Mouse (Mus musculus) forebrain, postnatal 0 days (tissue): Measurements from ENCODE around the gene Zc3h18. TPM values are rescaled to one million over a fixed set of nuclear protein-coding genes. Genes with fewer than 3 reads are reported as not detected.

Experiments
- ATAC-seq: fragments of 200-750 bp; cut with Nextera tagmentation; 2 replicates; pipeline ENCODE4 v1.8.0; 2017; ENCODE audit warnings: mild to moderate bottlenecking, moderate library complexity
- DNase-seq: peaks from one replicate; pipeline ENCODE4 v3.0.0-alpha.2; 2015
- H3K27ac ChIP-seq: fragments of 300-500 bp; sonication (generic); 2 replicates; pipeline ENCODE4 v1.5.1; 2014; ENCODE audit warnings: low read depth, mild to moderate bottlenecking, antibody characterized with exemption, low read length, moderate library complexity, mixed read lengths
- H3K27me3 ChIP-seq: fragments of 300-500 bp; sonication (generic); 2 replicates; pipeline ENCODE4 v1.6.1; 2014; ENCODE audit warnings: mild to moderate bottlenecking, low read length, mixed read lengths; ENCODE audit not compliant: insufficient read depth
- H3K36me3 ChIP-seq: fragments of 300-500 bp; sonication (generic); 2 replicates; pipeline ENCODE4 v1.6.1; 2014; ENCODE audit warnings: mild to moderate bottlenecking, moderate library complexity; ENCODE audit not compliant: insufficient read depth
- H3K4me1 ChIP-seq: fragments of 300-500 bp; sonication (generic); 2 replicates; pipeline ENCODE4 v1.6.1; 2014; ENCODE audit warnings: antibody characterized with exemption; ENCODE audit not compliant: insufficient read depth
- H3K4me2 ChIP-seq: fragments of 300-500 bp; sonication (generic); 2 replicates; pipeline ENCODE4 v1.6.1; 2014; ENCODE audit warnings: low read depth, mild to moderate bottlenecking, moderate library complexity
- H3K4me3 ChIP-seq: fragments of 300-500 bp; sonication (generic); 2 replicates; pipeline ENCODE4 v1.5.1; 2014; ENCODE audit warnings: low read depth, low read length, mixed read lengths
- H3K9ac ChIP-seq: fragments of 300-500 bp; sonication (generic); 2 replicates; pipeline ENCODE4 v1.6.1; 2014; ENCODE audit warnings: mild to moderate bottlenecking
- H3K9me3 ChIP-seq: fragments of 300-500 bp; sonication (generic); 2 replicates; pipeline ENCODE4 v1.6.1; 2016; ENCODE audit warnings: low read length
- CTCF ChIP-seq: sonication (generic); IDR thresholded peaks from 2 replicates; pipeline ENCODE4 v1.5.1; 2016; ENCODE audit warnings: antibody characterized with exemption, control low read depth, low read depth
- WGBS: fragments of 180-500 bp; shearing (Covaris S2); extraction: QIAGEN DNeasy Blood & Tissue Kit; methylation state at CpG from one replicate; pipeline ENCODE4 v1.1.7; 2014; 5-methylcytosine and 5-hydroxymethylcytosine counted together
- polyA plus RNA-seq: library from polyadenylated mRNA; unstranded; fragments of >200 nt; fragmentation: Nextera tagmentation; extraction: Ambion mirVana; gene quantifications from 2 replicates; pipeline ENCODE4 v1.2.1, GENCODE M21; 2015
- total RNA-seq: library from RNA; depleted of rRNA; stranded (reverse); fragments of >200 nt; gene quantifications from 2 replicates; pipeline ENCODE4 v1.2.3, GENCODE M21; 2014

The Zc3h18 gene
- total and polyA plus RNA-seq, 2 experiments from 2014 or later, result 27.3 to 40.9 TPM

DNA sequence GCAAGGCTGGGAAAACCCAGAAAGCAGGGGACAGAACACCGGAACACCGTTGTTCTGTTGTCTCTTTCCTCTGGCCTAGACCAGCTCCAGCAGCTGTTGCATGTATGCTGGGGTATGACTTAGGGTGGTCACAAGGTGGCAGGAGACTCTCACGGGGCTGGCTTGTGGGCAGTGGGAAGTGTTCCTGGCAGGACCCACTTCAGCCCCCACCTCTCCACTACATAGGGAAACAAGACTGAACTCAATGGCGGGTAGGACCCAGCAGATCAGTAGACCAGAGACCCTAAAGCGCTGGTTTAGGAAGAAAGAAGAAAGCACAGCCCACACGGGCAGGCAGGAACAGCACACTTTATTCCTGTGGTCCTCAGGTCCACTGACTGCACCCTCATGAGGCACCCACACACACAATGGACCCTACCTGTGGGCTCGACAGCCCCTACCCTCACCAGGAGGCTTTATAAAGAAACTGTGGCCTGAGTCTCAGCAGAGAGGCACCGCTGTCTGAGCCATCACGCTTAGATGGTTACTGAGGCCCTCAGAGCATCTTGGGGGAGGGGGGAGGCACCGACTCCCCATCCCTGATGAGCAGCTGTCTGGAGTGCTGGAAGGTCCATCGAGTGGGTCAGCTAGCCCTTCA is 57.0 kb downstream of the Zc3h18 start:
- H3K4me1 ChIP-seq, result 0 out of 2 replicates have a peak, but pooled peaks cover 4% of the 10 kb centered on the region
- ATAC-seq, result peak; percentile 30; the same call in 1 of the 2 replicates

GRCm38 (mm10) chr8:122435375-122435774 is 59.0 kb downstream of the Zc3h18 start:
- ATAC-seq, result no peak
- Histone ChIP-seq H3K27ac (no peak overlapping the region), H3K4me1 (0 out of 2 replicates have a peak, but pooled peaks cover 4% of the 10 kb centered on the region), H3K4me3 (no peak overlapping the region), H3K4me2 (no peak overlapping the region), H3K36me3 (peaks cover 46% of the 10 kb centered on the region), H3K9me3 (no peaks in the 10 kb centered on the region), H3K9ac (no peak overlapping the region), H3K27me3 (no peaks in the 10 kb centered on the region)
- no peak for DNase-seq
- WGBS, result 93% methylated on average over 6 of the region's 6 CpGs
- TF ChIP-seq CTCF, result peak; percentile 55

More for the DNA sequence above, 57.0 kb downstream of the Zc3h18 start:
- Histone ChIP-seq H3K9ac (no peak overlapping the region), H3K36me3 (peaks cover 38% of the 10 kb centered on the region), H3K27ac (no peak overlapping the region), H3K9me3 (no peaks in the 10 kb centered on the region), H3K4me3 (no peak overlapping the region), H3K4me2 (no peak overlapping the region), H3K27me3 (no peaks in the 10 kb centered on the region)
- 65% methylated on average over 11 of the region's 11 CpGs for WGBS
- DNase-seq, result no peak
- TF ChIP-seq CTCF, result peak; percentile 18; the same call in 1 of the 2 replicates

- H3K9me3 ChIP-seq, result no peaks in the 10 kb centered on the region
- no peak overlapping the region for H3K4me2 ChIP-seq
- no peak overlapping the region for H3K4me3 ChIP-seq
- H3K4me1 ChIP-seq, result 0 out of 2 replicates have a peak, but pooled peaks cover 4% of the 10 kb centered on the region
- WGBS, result 96% methylated on average over 9 of the region's 9 CpGs
- H3K36me3 ChIP-seq, result peaks cover 46% of the 10 kb centered on the region
- no peak overlapping the region for H3K9ac ChIP-seq
- no peak for TF ChIP-seq CTCF
- H3K27ac ChIP-seq, result no peak overlapping the region
- ATAC-seq (no peak), DNase-seq (no peak)
- H3K27me3 ChIP-seq, result no peaks in the 10 kb centered on the region
Measured at GRCm38 (mm10) chr8:122436146-122436545, 59.7 kb downstream of the Zc3h18 start.

- Histone ChIP-seq H3K4me3 (no peak overlapping the region), H3K9ac (no peak overlapping the region), H3K4me1 (0 out of 2 replicates have a peak, but pooled peaks cover 4% of the 10 kb centered on the region), H3K4me2 (no peak overlapping the region), H3K36me3 (peaks cover 46% of the 10 kb centered on the region), H3K27me3 (no peaks in the 10 kb centered on the region), H3K9me3 (no peaks in the 10 kb centered on the region), H3K27ac (no peak overlapping the region)
- WGBS, result 95% methylated on average over 20 of the region's 20 CpGs
- TF ChIP-seq CTCF, result no peak
- ATAC-seq (no peak), DNase-seq (no peak)
Measured at GRCm38 (mm10) chr8:122436586-122437125, 60.2 kb downstream of the Zc3h18 start.

DNA sequence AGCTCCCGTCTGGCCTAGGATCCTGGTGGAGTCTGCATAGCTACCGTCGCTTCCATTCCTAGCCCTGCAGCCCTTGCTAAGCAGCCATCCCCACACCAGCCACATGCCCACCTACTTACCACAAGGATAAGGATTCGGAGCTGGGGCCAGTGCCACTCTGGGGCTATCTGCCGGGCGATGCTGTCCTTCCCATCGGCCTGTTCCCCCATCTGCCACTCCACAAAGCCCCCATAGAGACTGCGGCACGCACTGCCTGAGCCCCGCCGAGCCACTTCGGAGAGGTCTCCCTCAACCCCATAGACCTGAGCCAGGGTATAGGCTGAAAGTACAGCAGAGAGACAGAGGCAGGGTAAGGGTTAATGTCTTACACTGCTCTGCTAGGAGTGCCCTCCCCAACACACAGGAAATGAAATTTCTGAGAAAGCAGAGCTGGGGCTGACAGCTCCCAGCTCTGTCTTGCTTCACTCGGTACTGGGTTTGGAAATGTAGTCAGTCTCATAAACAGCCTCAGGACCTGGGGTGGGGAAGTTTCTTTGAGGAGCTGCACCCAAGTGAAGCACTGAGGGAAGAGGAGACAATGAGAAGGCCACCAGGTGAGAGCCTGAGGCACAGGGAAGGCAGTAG is 61.4 kb downstream of the Zc3h18 start:
- H3K9me3 ChIP-seq, result no peaks in the 10 kb centered on the region
- H3K36me3 ChIP-seq, result peaks cover 46% of the 10 kb centered on the region
- no peak overlapping the region for H3K4me3 ChIP-seq
- no peak overlapping the region for H3K27ac ChIP-seq
- no peaks in the 10 kb centered on the region for H3K27me3 ChIP-seq
- no peak overlapping the region for H3K4me2 ChIP-seq
- ATAC-seq (no peak), DNase-seq (no peak)
- no peak for TF ChIP-seq CTCF
- WGBS, result 96% methylated on average over 13 of the region's 13 CpGs
- H3K4me1 ChIP-seq, result peaks cover 4% of the 10 kb centered on the region; the same call in 1 of the 2 replicates
- no peak overlapping the region for H3K9ac ChIP-seq

- no peaks in the 10 kb centered on the region for H3K9me3 ChIP-seq
- no peak for TF ChIP-seq CTCF
- ATAC-seq, result no peak
- H3K4me1 ChIP-seq, result peaks cover 4% of the 10 kb centered on the region; the same call in 1 of the 2 replicates
- WGBS, result 87% methylated on average over 16 of the region's 16 CpGs
- no peak overlapping the region for H3K27ac ChIP-seq
- DNase-seq, result no peak
- peaks cover 39% of the 10 kb centered on the region for H3K36me3 ChIP-seq
- H3K27me3 ChIP-seq, result no peaks in the 10 kb centered on the region
- H3K4me2 ChIP-seq, result no peak overlapping the region
- no peak overlapping the region for H3K4me3 ChIP-seq
- H3K9ac ChIP-seq, result no peak overlapping the region
Measured at GRCm38 (mm10) chr8:122439336-122439735, 62.9 kb downstream of the Zc3h18 start.

DNA sequence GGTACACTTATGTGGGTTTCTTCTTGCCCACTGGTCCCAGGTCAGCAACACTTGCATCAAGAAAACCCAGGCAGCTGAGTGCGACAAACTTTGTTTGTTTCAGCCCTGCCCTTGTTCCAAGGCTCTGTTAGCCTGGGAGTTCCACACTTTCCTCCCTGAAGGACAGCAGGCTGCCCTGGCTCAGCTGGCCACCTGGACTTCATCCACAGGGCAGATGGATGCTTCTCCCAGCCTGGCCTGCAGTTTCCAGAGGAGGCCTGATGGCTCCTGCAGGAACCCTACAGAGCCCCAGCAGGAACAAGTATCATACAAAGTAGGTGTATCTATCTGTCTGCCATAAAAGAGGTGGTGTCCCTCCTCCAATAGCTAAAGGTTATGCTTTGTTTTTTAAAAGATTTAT is 64.9 kb downstream of the Zc3h18 start:
- Histone ChIP-seq H3K4me2 (no peak overlapping the region), H3K36me3 (peaks cover 28% of the 10 kb centered on the region), H3K4me3 (no peak overlapping the region), H3K4me1 (peaks cover 12% of the 10 kb centered on the region), H3K27ac (no peak overlapping the region), H3K27me3 (no peaks in the 10 kb centered on the region), H3K9me3 (no peaks in the 10 kb centered on the region), H3K9ac (no peak overlapping the region)
- 86% methylated on average over 1 of the region's 1 CpGs for WGBS
- TF ChIP-seq CTCF, result no peak
- DNase-seq (no peak), ATAC-seq (no peak)
